Mouse (Mus musculus): ENCODE results near the gene Kbtbd6.

DNA sequence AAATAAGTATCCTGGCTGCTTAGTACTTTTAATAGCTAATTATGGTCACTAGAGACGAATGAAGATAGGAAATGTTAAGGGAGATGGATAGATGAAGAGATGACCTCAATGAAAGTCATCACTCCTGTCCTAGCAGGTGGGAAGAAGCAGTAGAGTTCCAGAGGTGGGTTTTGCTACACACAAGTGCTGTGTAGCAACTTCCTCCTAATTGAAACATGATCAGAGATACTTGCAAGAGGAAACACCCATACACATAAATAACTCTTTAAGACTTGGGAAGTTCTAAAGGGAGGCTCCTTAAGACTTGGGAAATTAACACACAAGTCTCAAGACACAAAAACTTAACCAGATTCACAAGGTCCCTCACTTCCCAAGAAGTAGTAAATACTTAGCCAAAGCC is 17.6 kb upstream of the Kbtbd6 start:
- no peak for TF ChIP-seq CTCF (conservative IDR thresholded peaks at IDR 0.05; ENCODE audit: insufficient read depth, insufficient read length, low read depth, low read length)
- no peak for TF ChIP-seq POLR2A (IDR thresholded peaks at IDR 0.05; ENCODE audit: low read depth, low read length)

Data from kidney, adult 2 months (tissue).